Mouse (Mus musculus) MEL (cell line): ENCODE measurements around the gene Rsph6a.

Source experiments
- CHD2 ChIP-seq: IDR thresholded peaks from 2 replicates; pipeline ENCODE4 v1.6.1; 2011; ENCODE audit warnings: low read length, improper control_type of control experiment
- CTCF ChIP-seq, 3 experiments: IDR thresholded peaks in 2 of 3; conservative IDR thresholded peaks in 1 of 3; 2 replicates each; pipeline ENCODE4 v1.5.1; 2011 to 2012; ENCODE audit warnings: low read length in 3 of 3, low read depth in 2 of 3, mild to moderate bottlenecking in 2 of 3, improper control_type of control experiment in 1 of 3, inconsistent platforms in 1 of 3, mixed read lengths in 1 of 3, moderate library complexity in 1 of 3; ENCODE audit not compliant: control insufficient read depth in 1 of 3, insufficient read depth in 1 of 3, poor library complexity in 1 of 3, severe bottlenecking in 1 of 3
- E2F4 ChIP-seq: IDR thresholded peaks from 2 replicates; pipeline ENCODE4 v1.6.1; 2011; ENCODE audit warnings: low read depth, low read length, improper control_type of control experiment, borderline replicate concordance
- ELF1 ChIP-seq: IDR thresholded peaks from 2 replicates; pipeline ENCODE4 v1.6.1; 2014; ENCODE audit warnings: low read depth, mild to moderate bottlenecking, inconsistent platforms, low read length, improper control_type of control experiment, moderate library complexity
- EP300 ChIP-seq, 2 experiments: IDR thresholded peaks; 2 replicates each; pipeline ENCODE4 v1.6.1; 2011; ENCODE audit warnings: improper control_type of control experiment in 2 of 2, low read length in 2 of 2, low read depth in 1 of 2, mild to moderate bottlenecking in 1 of 2
- GATA1 ChIP-seq: IDR thresholded peaks from 2 replicates; pipeline ENCODE4 v1.6.1; 2011; ENCODE audit warnings: low read depth, low read length, improper control_type of control experiment
- JUND ChIP-seq: IDR thresholded peaks from 2 replicates; pipeline ENCODE4 v1.6.1; 2011; ENCODE audit warnings: low read depth, mild to moderate bottlenecking, improper control_type of control experiment, low read length
- MAFK ChIP-seq: IDR thresholded peaks from 2 replicates; pipeline ENCODE4 v1.6.1; 2011; ENCODE audit warnings: low read depth, mild to moderate bottlenecking, low read length, improper control_type of control experiment, borderline replicate concordance
- MEF2A ChIP-seq: IDR thresholded peaks from 2 replicates; pipeline ENCODE4 v1.6.1; 2014; ENCODE audit warnings: low read depth, mild to moderate bottlenecking, inconsistent platforms, low read length, improper control_type of control experiment; ENCODE audit not compliant: poor library complexity, insufficient replicate concordance, severe bottlenecking; ENCODE audit errors: extremely low read depth
- MYC ChIP-seq: IDR thresholded peaks from 2 replicates; pipeline ENCODE4 v1.6.1; 2011; ENCODE audit warnings: low read depth, mild to moderate bottlenecking, low read length, improper control_type of control experiment, moderate library complexity
- POLR2A ChIP-seq, 2 experiments: IDR thresholded peaks; 2 replicates each; pipeline ENCODE4 v1.6.1; 2011 to 2012; ENCODE audit warnings: low read length in 2 of 2, mild to moderate bottlenecking in 2 of 2, control low read depth in 1 of 2, improper control_type of control experiment in 1 of 2, low read depth in 1 of 2, moderate library complexity in 1 of 2; ENCODE audit not compliant: control insufficient read depth in 1 of 2, insufficient read depth in 1 of 2, poor library complexity in 1 of 2
- RAD21 ChIP-seq: IDR thresholded peaks from 2 replicates; pipeline ENCODE4 v1.6.1; 2011; ENCODE audit warnings: mild to moderate bottlenecking, low read depth, low read length, improper control_type of control experiment
- TCF12 ChIP-seq: IDR thresholded peaks from 2 replicates; pipeline ENCODE4 v1.6.1; 2014; ENCODE audit warnings: low read depth, mild to moderate bottlenecking, inconsistent platforms, low read length, improper control_type of control experiment, moderate library complexity

- TF ChIP-seq CTCF (IDR thresholded peaks at IDR 0.05 in 2 of 3, conservative IDR thresholded peaks at IDR 0.05 in 1 of 3; ENCODE audit: control insufficient read depth in 1 of 3, insufficient read depth in 1 of 3, low read depth in 2 of 3, low read length in 3 of 3, poor library complexity in 1 of 3, severe bottlenecking in 1 of 3) (no peak), POLR2A (IDR thresholded peaks at IDR 0.05; ENCODE audit: control insufficient read depth in 1 of 2, insufficient read depth in 1 of 2, low read depth in 1 of 2, low read length in 2 of 2, poor library complexity in 1 of 2) (no peak), TCF12 (no peak), EP300 (IDR thresholded peaks at IDR 0.05; ENCODE audit: low read depth in 1 of 2, low read length in 2 of 2) (no peak), E2F4 (no peak), MYC (no peak), CHD2 (no peak), MAFK (no peak), JUND (no peak), GATA1 (no peak), ELF1 (no peak), RAD21 (no peak), MEF2A (no peak)
Observed at GRCm38 (mm10) chr7:19091913-19092312, 37.4 kb downstream of the Rsph6a start.
